Comparison of ENCODE assay signal across 22 mouse cellular contexts in genomic region chr9:48315825-48316224, GRCm38 (mm10). TPM values are rescaled to one million over a fixed set of nuclear protein-coding genes. Genes with fewer than 3 reads are reported as not detected.
A peak's percentile ranks its signal among the peaks of the same experiment; 100 is the strongest.
DNase-seq lines count a peak whose midpoint lies in the region; ATAC-seq and TF ChIP-seq lines count a peak whose summit lies in the region.
"Had no signal": no experiment of that assay in that cellular context is flagged by ENCODE, and none has a peak within 500 bp of the region (broad histone marks: within the 10 kb centered on the region; RNA-seq: fewer than 3 reads in every experiment).

No protein-coding gene starts in this region.

- no peak overlapping the region for H3K4me3 ChIP-seq in lung, postnatal 0 days (ENCODE audit: low read depth, low read length)
- no peak overlapping the region for H3K4me3 ChIP-seq in forebrain, embryonic 10.5 days
- H3K4me3 ChIP-seq: embryonic facial prominence, embryonic 10.5 days; heart, embryonic 15.5 days; intestine, embryonic 15.5 days; left cerebral cortex, adult 2 months; liver, embryonic 15.5 days; stomach, embryonic 15.5 days had no signal

- H3K4me1 ChIP-seq in lung, postnatal 0 days (ENCODE audit: insufficient read depth, low read depth, low read length), result no peaks in the 10 kb centered on the region
- peaks cover 13% of the 10 kb centered on the region for H3K4me1 ChIP-seq in forebrain, embryonic 10.5 days
- H3K4me1 ChIP-seq: heart, embryonic 15.5 days; intestine, embryonic 15.5 days; liver, embryonic 15.5 days; stomach, embryonic 15.5 days had no signal

- TF ChIP-seq EP300 in lung, postnatal 0 days (IDR thresholded peaks at IDR 0.05), result no peak

- 45% methylated on average over 1 of the region's 1 CpGs for WGBS in lung, postnatal 0 days
- WGBS in forebrain, embryonic 10.5 days, result 90% methylated on average over 1 of the region's 1 CpGs

- H3K27ac ChIP-seq in lung, postnatal 0 days (ENCODE audit: low read length), result no peak overlapping the region
- H3K27ac ChIP-seq in forebrain, embryonic 10.5 days, result no peak overlapping the region
- H3K27ac ChIP-seq: embryonic facial prominence, embryonic 10.5 days; heart, embryonic 15.5 days; intestine, embryonic 15.5 days; left cerebral cortex, adult 2 months; liver, embryonic 15.5 days; stomach, embryonic 15.5 days had no signal

- H3K4me2 ChIP-seq in lung, postnatal 0 days (replicated peaks; ENCODE audit: low read depth, low read length), result no peak overlapping the region
- H3K4me2 ChIP-seq: heart, embryonic 15.5 days; intestine, embryonic 15.5 days; liver, embryonic 15.5 days; midbrain, embryonic 11.5 days; stomach, embryonic 15.5 days had no signal

- H3K36me3 ChIP-seq in lung, postnatal 0 days (ENCODE audit: insufficient read depth, low read length), result no peaks in the 10 kb centered on the region
- no peaks in the 10 kb centered on the region for H3K36me3 ChIP-seq in forebrain, embryonic 10.5 days (replicated peaks)
- H3K36me3 ChIP-seq: embryonic facial prominence, embryonic 10.5 days; heart, embryonic 15.5 days; intestine, embryonic 15.5 days; stomach, embryonic 15.5 days had no signal

- ATAC-seq in lung, postnatal 0 days, result no peak
- ATAC-seq: forebrain, postnatal 0 days; hindbrain, embryonic 16.5 days; intestine, embryonic 15.5 days had no signal

- H3K9ac ChIP-seq in lung, postnatal 0 days (replicated peaks; ENCODE audit: low read depth), result no peak overlapping the region
- H3K9ac ChIP-seq: forebrain, postnatal 0 days; heart, embryonic 15.5 days; intestine, embryonic 15.5 days; liver, embryonic 15.5 days; stomach, embryonic 15.5 days had no signal

- H3K9me3 ChIP-seq in lung, postnatal 0 days (ENCODE audit: low read length), result no peaks in the 10 kb centered on the region
- no peaks in the 10 kb centered on the region for H3K9me3 ChIP-seq in forebrain, embryonic 10.5 days
- H3K9me3 ChIP-seq: embryonic facial prominence, embryonic 10.5 days; heart, embryonic 15.5 days; intestine, embryonic 15.5 days; liver, embryonic 15.5 days; stomach, embryonic 15.5 days had no signal

- TF ChIP-seq CTCF in lung, postnatal 0 days (IDR thresholded peaks at IDR 0.05), result no peak

- peak; percentile 21 for DNase-seq in adrenal gland, adult 2 months
- no peak for DNase-seq in adrenal gland, postnatal 4 days (ENCODE audit: low spot score in 2 of 2)
- DNase-seq in kidney, postnatal 10 days, result peak; percentile 16
- DNase-seq in kidney, postnatal 4 days, result no peak
- DNase-seq in lung, postnatal 0 days (ENCODE audit: low spot score), result peak; percentile 39
- no peak for DNase-seq in lung, adult 18-20 months
- no peak for DNase-seq in forebrain, embryonic 10.5 days (ENCODE audit: extremely low spot score, low spot score)
- DNase-seq: cerebellum, adult 11 months; cerebellum, postnatal 10 days; forebrain, postnatal 0 days; gastrocnemius, postnatal 25 days; kidney, adult 9 months; right cerebral cortex, adult 18-20 months; thymus, postnatal 25 days had no signal

- no peaks in the 10 kb centered on the region for H3K27me3 ChIP-seq in lung, postnatal 0 days (replicated peaks; ENCODE audit: insufficient read depth, low read length)
- H3K27me3 ChIP-seq in forebrain, embryonic 10.5 days (ENCODE audit: poor library complexity, severe bottlenecking), result no peaks in the 10 kb centered on the region
- H3K27me3 ChIP-seq: heart, embryonic 15.5 days; intestine, embryonic 15.5 days; liver, embryonic 15.5 days; stomach, embryonic 15.5 days had no signal

RNA-seq across cellular contexts. Expression of gene Nxpe2, which starts 37.4 kb away (rescaled TPM):
- total RNA-seq in adrenal gland, adult 2 months (2021), result 1 to 10 TPM in 1 of 2 experiments, under 1 TPM in 1; 0.61 to 1.5 TPM
- 0.13 and 0.42 TPM in 2 replicates for polyA plus RNA-seq in adrenal gland, adult 2 months (2012; rRNA removed)
- total RNA-seq in adrenal gland, postnatal 4 days (2021), result 1 to 10 TPM; 6.3 to 9.2 TPM
- polyA plus RNA-seq in lung, postnatal 0 days (2015; fragmentation: Nextera tagmentation; extraction: Ambion mirVana), result 3.5 and 4.4 TPM in 2 replicates
- 1.2 and 1.3 TPM in 2 replicates for polyA plus RNA-seq in forebrain, embryonic 10.5 days (2016; fragmentation: Nextera tagmentation; extraction: Ambion mirVana)
- total RNA-seq: forebrain, postnatal 0 days had no signal

Comparison
In these comparisons a context has a peak if more than half of its experiments do, and no peak if none do; other contexts are left out.
1. DNase-seq: peak in adrenal gland, adult 2 months (single experiment), kidney, postnatal 10 days (single experiment) and lung, postnatal 0 days (single experiment); none in adrenal gland, postnatal 4 days (0 of 2), kidney, postnatal 4 days (0 of 2), lung, adult 18-20 months (0 of 2) and forebrain, embryonic 10.5 days (single experiment).